Mouse (Mus musculus): ENCODE measurements around the gene Specc1l. TPM values are rescaled to one million over a fixed set of nuclear protein-coding genes. Genes with fewer than 3 reads are reported as not detected.

Gene Specc1l
- polyA plus RNA-seq, 1 experiment from 2014 or later: 27.3 TPM

GRCm38 (mm10) chr10:75232612-75233155, 20.8 kb downstream of the Specc1l start:
- no peak for ATAC-seq (ENCODE audit: low FRiP score)
- Histone ChIP-seq H3K4me3 (ENCODE audit: low read depth, low read length) (no peak overlapping the region), H3K36me3 (ENCODE audit: control insufficient read depth, insufficient read depth, low read length) (0 out of 2 replicates have a peak, but pooled peaks cover 2% of the 10 kb centered on the region), H3K4me1 (replicated peaks; ENCODE audit: control insufficient read depth, insufficient read depth, low read length) (no peaks in the 10 kb centered on the region), H3K27me3 (ENCODE audit: control insufficient read depth, insufficient read depth, low read length) (no peaks in the 10 kb centered on the region), H3K4me2 (replicated peaks; ENCODE audit: low read depth, low read length) (no peak overlapping the region), H3K9me3 (ENCODE audit: control insufficient read depth, low read length) (no peaks in the 10 kb centered on the region), H3K27ac (ENCODE audit: low read depth, low read length) (no peak overlapping the region), H3K9ac (ENCODE audit: low read depth, low read length) (no peak overlapping the region)
- DNase-seq (ENCODE audit: low spot score): no peak
- WGBS: 88% methylated on average over 4 of the region's 4 CpGs

- ATAC-seq (ENCODE audit: low FRiP score) (no peak), DNase-seq (ENCODE audit: low spot score) (no peak)
- no peaks in the 10 kb centered on the region for H3K4me1 ChIP-seq (replicated peaks; ENCODE audit: control insufficient read depth, insufficient read depth, low read length)
Observed at GRCm38 (mm10) chr10:75233489-75233888, 21.6 kb downstream of the Specc1l start.

GRCm38 (mm10) chr10:75235726-75236125, 23.9 kb downstream of the Specc1l start:
- ATAC-seq (ENCODE audit: low FRiP score): no peak
- Histone ChIP-seq H3K4me1 (replicated peaks; ENCODE audit: control insufficient read depth, insufficient read depth, low read length) (no peaks in the 10 kb centered on the region), H3K36me3 (ENCODE audit: control insufficient read depth, insufficient read depth, low read length) (0 out of 2 replicates have a peak, but pooled peaks cover 2% of the 10 kb centered on the region), H3K4me2 (replicated peaks; ENCODE audit: low read depth, low read length) (no peak overlapping the region), H3K27me3 (ENCODE audit: control insufficient read depth, insufficient read depth, low read length) (no peaks in the 10 kb centered on the region), H3K9me3 (ENCODE audit: control insufficient read depth, low read length) (no peaks in the 10 kb centered on the region), H3K27ac (ENCODE audit: low read depth, low read length) (no peak overlapping the region), H3K4me3 (ENCODE audit: low read depth, low read length) (no peak overlapping the region), H3K9ac (ENCODE audit: low read depth, low read length) (no peak overlapping the region)
- DNase-seq (ENCODE audit: low spot score): no peak
- 67% methylated on average over 2 of the region's 2 CpGs for WGBS

More at GRCm38 (mm10) chr10:75233489-75233888, 21.6 kb downstream of the Specc1l start:
- 81% methylated on average over 2 of the region's 2 CpGs for whole genome bisulfite sequencing
- Histone ChIP-seq H3K27me3 (ENCODE audit: control insufficient read depth, insufficient read depth, low read length) (no peaks in the 10 kb centered on the region), H3K9ac (ENCODE audit: low read depth, low read length) (no peak overlapping the region), H3K27ac (ENCODE audit: low read depth, low read length) (no peak overlapping the region), H3K36me3 (ENCODE audit: control insufficient read depth, insufficient read depth, low read length) (0 out of 2 replicates have a peak, but pooled peaks cover 2% of the 10 kb centered on the region), H3K4me2 (replicated peaks; ENCODE audit: low read depth, low read length) (no peak overlapping the region), H3K9me3 (ENCODE audit: control insufficient read depth, low read length) (no peaks in the 10 kb centered on the region), H3K4me3 (ENCODE audit: low read depth, low read length) (no peak overlapping the region)

GRCm38 (mm10) chr10:75236156-75236555, 24.3 kb downstream of the Specc1l start:
- H3K9me3 ChIP-seq (ENCODE audit: control insufficient read depth, low read length): no peaks in the 10 kb centered on the region
- no peaks in the 10 kb centered on the region for H3K4me1 ChIP-seq (replicated peaks; ENCODE audit: control insufficient read depth, insufficient read depth, low read length)
- DNase-seq (ENCODE audit: low spot score): no peak
- no peak overlapping the region for H3K9ac ChIP-seq (ENCODE audit: low read depth, low read length)
- WGBS: 92% methylated on average over 3 of the region's 3 CpGs
- H3K27me3 ChIP-seq (ENCODE audit: control insufficient read depth, insufficient read depth, low read length): no peaks in the 10 kb centered on the region
- H3K36me3 ChIP-seq (ENCODE audit: control insufficient read depth, insufficient read depth, low read length): 0 out of 2 replicates have a peak, but pooled peaks cover 2% of the 10 kb centered on the region
- no peak overlapping the region for H3K4me2 ChIP-seq (replicated peaks; ENCODE audit: low read depth, low read length)
- no peak overlapping the region for H3K27ac ChIP-seq (ENCODE audit: low read depth, low read length)
- ATAC-seq (ENCODE audit: low FRiP score): no peak
- no peak overlapping the region for H3K4me3 ChIP-seq (ENCODE audit: low read depth, low read length)

GRCm38 (mm10) chr10:75237166-75237565, 25.3 kb downstream of the Specc1l start:
- Histone ChIP-seq H3K4me2 (replicated peaks; ENCODE audit: low read depth, low read length) (no peak overlapping the region), H3K4me3 (ENCODE audit: low read depth, low read length) (no peak overlapping the region), H3K36me3 (ENCODE audit: control insufficient read depth, insufficient read depth, low read length) (0 out of 2 replicates have a peak, but pooled peaks cover 2% of the 10 kb centered on the region), H3K4me1 (replicated peaks; ENCODE audit: control insufficient read depth, insufficient read depth, low read length) (no peaks in the 10 kb centered on the region), H3K27me3 (ENCODE audit: control insufficient read depth, insufficient read depth, low read length) (no peaks in the 10 kb centered on the region), H3K27ac (ENCODE audit: low read depth, low read length) (no peak overlapping the region), H3K9me3 (ENCODE audit: control insufficient read depth, low read length) (no peaks in the 10 kb centered on the region), H3K9ac (ENCODE audit: low read depth, low read length) (no peak overlapping the region)
- 90% methylated on average over 2 of the region's 2 CpGs for WGBS
- DNase-seq (ENCODE audit: low spot score) (no peak), ATAC-seq (ENCODE audit: low FRiP score) (no peak)

GRCm38 (mm10) chr10:75240583-75241250, 28.8 kb downstream of the Specc1l start:
- Histone ChIP-seq H3K4me1 (replicated peaks; ENCODE audit: control insufficient read depth, insufficient read depth, low read length) (no peaks in the 10 kb centered on the region), H3K27me3 (ENCODE audit: control insufficient read depth, insufficient read depth, low read length) (no peaks in the 10 kb centered on the region), H3K27ac (ENCODE audit: low read depth, low read length) (no peak overlapping the region), H3K9me3 (ENCODE audit: control insufficient read depth, low read length) (no peaks in the 10 kb centered on the region), H3K4me3 (ENCODE audit: low read depth, low read length) (no peak overlapping the region), H3K36me3 (ENCODE audit: control insufficient read depth, insufficient read depth, low read length) (0 out of 2 replicates have a peak, but pooled peaks cover 4% of the 10 kb centered on the region), H3K9ac (ENCODE audit: low read depth, low read length) (no peak overlapping the region), H3K4me2 (replicated peaks; ENCODE audit: low read depth, low read length) (no peak overlapping the region)
- 87% methylated on average over 8 of the region's 8 CpGs for WGBS
- DNase-seq (ENCODE audit: low spot score) (no peak), ATAC-seq (ENCODE audit: low FRiP score) (no peak)

- no peak overlapping the region for H3K27ac ChIP-seq (ENCODE audit: low read depth, low read length)
- 0 out of 2 replicates have a peak, but pooled peaks cover 8% of the 10 kb centered on the region for H3K36me3 ChIP-seq (ENCODE audit: control insufficient read depth, insufficient read depth, low read length)
- no peak for ATAC-seq (ENCODE audit: low FRiP score)
- H3K4me2 ChIP-seq (replicated peaks; ENCODE audit: low read depth, low read length): no peak overlapping the region
- no peaks in the 10 kb centered on the region for H3K4me1 ChIP-seq (replicated peaks; ENCODE audit: control insufficient read depth, insufficient read depth, low read length)
- 96% methylated on average over 13 of the region's 13 CpGs for WGBS
- no peaks in the 10 kb centered on the region for H3K27me3 ChIP-seq (ENCODE audit: control insufficient read depth, insufficient read depth, low read length)
- H3K4me3 ChIP-seq (ENCODE audit: low read depth, low read length): no peak overlapping the region
- no peak for DNase-seq (ENCODE audit: low spot score)
- H3K9me3 ChIP-seq (ENCODE audit: control insufficient read depth, low read length): no peaks in the 10 kb centered on the region
- no peak overlapping the region for H3K9ac ChIP-seq (ENCODE audit: low read depth, low read length)
Observed at GRCm38 (mm10) chr10:75245806-75246205, 33.9 kb downstream of the Specc1l start.

- 0 out of 2 replicates have a peak, but pooled peaks cover 8% of the 10 kb centered on the region for H3K36me3 ChIP-seq (ENCODE audit: control insufficient read depth, insufficient read depth, low read length)
Observed at GRCm38 (mm10) chr10:75246331-75246730, 34.5 kb downstream of the Specc1l start.

GRCm38 (mm10) chr10:75251011-75251410, 39.1 kb downstream of the Specc1l start:
- Histone ChIP-seq H3K4me1 (replicated peaks; ENCODE audit: control insufficient read depth, insufficient read depth, low read length) (no peaks in the 10 kb centered on the region), H3K9ac (ENCODE audit: low read depth, low read length) (no peak overlapping the region), H3K36me3 (ENCODE audit: control insufficient read depth, insufficient read depth, low read length) (0 out of 2 replicates have a peak, but pooled peaks cover 2% of the 10 kb centered on the region), H3K9me3 (ENCODE audit: control insufficient read depth, low read length) (no peaks in the 10 kb centered on the region), H3K4me3 (ENCODE audit: low read depth, low read length) (no peak overlapping the region), H3K27me3 (ENCODE audit: control insufficient read depth, insufficient read depth, low read length) (no peaks in the 10 kb centered on the region), H3K4me2 (replicated peaks; ENCODE audit: low read depth, low read length) (no peak overlapping the region), H3K27ac (ENCODE audit: low read depth, low read length) (no peak overlapping the region)
- WGBS: 81% methylated on average over 2 of the region's 2 CpGs
- DNase-seq (ENCODE audit: low spot score): no peak
- ATAC-seq (ENCODE audit: low FRiP score): no peak

More at GRCm38 (mm10) chr10:75246331-75246730, 34.5 kb downstream of the Specc1l start:
- ATAC-seq (ENCODE audit: low FRiP score): no peak
- no peak overlapping the region for H3K27ac ChIP-seq (ENCODE audit: low read depth, low read length)
- H3K4me1 ChIP-seq (replicated peaks; ENCODE audit: control insufficient read depth, insufficient read depth, low read length): no peaks in the 10 kb centered on the region
- H3K4me3 ChIP-seq (ENCODE audit: low read depth, low read length): no peak overlapping the region
- 99% methylated on average over 10 of the region's 10 CpGs for WGBS
- no peak for DNase-seq (ENCODE audit: low spot score)
- H3K4me2 ChIP-seq (replicated peaks; ENCODE audit: low read depth, low read length): no peak overlapping the region
- H3K9ac ChIP-seq (ENCODE audit: low read depth, low read length): no peak overlapping the region
- H3K9me3 ChIP-seq (ENCODE audit: control insufficient read depth, low read length): no peaks in the 10 kb centered on the region
- no peaks in the 10 kb centered on the region for H3K27me3 ChIP-seq (ENCODE audit: control insufficient read depth, insufficient read depth, low read length)

Measured in hindbrain, embryonic 11.5 days (tissue).